Mouse (Mus musculus) heart, postnatal 14 days (tissue): Measurements from ENCODE around the gene Atp5j. TPM values are rescaled to one million over a fixed set of nuclear protein-coding genes. Genes with fewer than 3 reads are reported as not detected.

ENCODE experiments used
- total RNA-seq, 2 experiments: library from RNA; stranded (reverse); gene quantifications; 2 replicates each; pipeline ENCODE4 v1.2.3; 2021

Atp5j gene
- total RNA-seq, 2 experiments from 2014 or later = 1,607 to 1,650 TPM

Other genes starting within 250 kb of the Atp5j start
- 10 to 100 TPM; 32.8 to 33.2 TPM for gene Mrpl39, start 99.9 kb downstream of the Atp5j start, total RNA-seq
- gene Jam2, start 61.5 kb downstream of the Atp5j start, total RNA-seq = 10 to 100 TPM; 56.8 to 62.4 TPM
- 10 to 100 TPM; 41.5 to 43.8 TPM for gene Gabpa, start 700 bp downstream of the Atp5j start, total RNA-seq